Mouse (Mus musculus) adrenal gland, postnatal 25 days (tissue): ENCODE data around the gene Gngt2. TPM values are rescaled to one million over a fixed set of nuclear protein-coding genes. Genes with fewer than 3 reads are reported as not detected.

ENCODE experiments used
- DNase-seq: peaks from one replicate; pipeline ENCODE4 v3.0.0; 2021; ENCODE audit warnings: mixed read lengths
- long read RNA-seq: library from polyadenylated mRNA; stranded (forward); transcript quantifications from one replicate; pipeline ENCODE4 v2.0.0, GENCODE M21; 2021
- total RNA-seq: library from RNA; stranded (reverse); gene quantifications from 2 replicates; pipeline ENCODE4 v1.2.3, GENCODE M21; 2021

The Gngt2 gene
- 16.2 and 20.1 TPM in 2 replicates for total RNA-seq
- long read RNA-seq, partial matches to known transcripts: 0 of 11 reads
- long read RNA-seq, other reads (novel, unspliced or antisense): 1 of 11 reads

DNA sequence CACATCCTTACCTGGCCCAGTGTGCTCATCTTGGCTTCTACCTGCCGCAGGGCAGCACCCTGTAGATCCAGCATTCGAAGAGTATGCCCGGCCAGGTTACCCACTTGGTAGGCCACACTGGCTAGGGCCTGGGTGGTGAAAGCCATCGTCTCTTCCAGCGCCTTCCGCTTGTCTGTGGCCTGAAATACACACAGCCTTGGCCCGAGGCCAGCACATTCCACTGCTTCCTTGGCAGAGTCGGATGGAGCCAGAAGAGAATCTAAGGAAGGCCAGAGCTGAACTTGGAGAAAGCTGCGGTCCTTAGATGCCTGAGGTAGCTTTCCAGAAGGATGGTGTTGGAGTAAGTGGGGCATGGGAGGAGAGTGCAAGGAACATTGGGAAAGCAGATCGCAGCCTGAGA is at the start of gene Gngt2:
TSS of gene Gngt2 (plus strand) at position 158 of the 400 bp plus-strand sequence.
- peak; percentile 89 for DNase-seq

DNA sequence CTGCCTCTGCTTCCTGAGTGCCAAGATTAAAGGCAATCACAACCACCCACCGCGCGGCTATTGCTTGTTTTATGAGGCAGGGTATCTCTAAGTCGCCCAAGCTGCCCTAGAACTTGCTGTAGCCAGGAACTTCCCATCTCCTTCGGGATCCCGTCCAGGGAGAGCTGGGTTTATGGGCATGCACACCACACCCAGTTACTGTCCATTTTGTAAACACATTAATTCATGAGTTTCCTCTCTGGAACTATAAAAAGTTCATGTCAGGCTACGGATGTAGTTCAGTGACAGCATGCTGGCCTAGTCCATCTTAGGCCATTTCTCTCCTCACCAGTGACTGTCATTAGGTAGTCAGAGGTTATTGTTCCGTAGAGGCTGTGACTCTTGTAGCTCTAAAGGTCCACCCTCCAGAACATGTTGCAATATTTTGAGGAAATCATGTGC is 47.5 kb upstream of the Gngt2 start:
- DNase-seq: no peak

DNA sequence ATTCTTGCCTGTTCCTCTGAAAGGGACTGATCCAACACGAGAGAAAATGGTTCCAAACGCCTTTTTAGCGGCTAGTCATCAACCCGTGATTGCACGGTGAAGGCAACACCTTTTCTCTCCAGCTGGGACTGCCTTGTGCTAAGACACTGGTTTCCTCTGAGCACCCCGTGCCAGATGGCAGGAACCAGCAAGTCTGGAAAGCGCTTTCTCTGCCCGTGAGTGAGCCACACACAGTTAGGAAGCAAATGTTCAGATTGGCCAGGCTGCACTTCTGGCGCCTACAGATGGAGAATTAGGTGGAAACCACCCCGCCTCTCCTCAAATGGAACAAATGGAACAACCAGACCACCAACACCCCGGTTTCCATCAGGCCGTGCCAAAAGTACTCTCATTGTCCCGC is 45.2 kb upstream of the Gngt2 start:
- no peak for DNase-seq

DNA sequence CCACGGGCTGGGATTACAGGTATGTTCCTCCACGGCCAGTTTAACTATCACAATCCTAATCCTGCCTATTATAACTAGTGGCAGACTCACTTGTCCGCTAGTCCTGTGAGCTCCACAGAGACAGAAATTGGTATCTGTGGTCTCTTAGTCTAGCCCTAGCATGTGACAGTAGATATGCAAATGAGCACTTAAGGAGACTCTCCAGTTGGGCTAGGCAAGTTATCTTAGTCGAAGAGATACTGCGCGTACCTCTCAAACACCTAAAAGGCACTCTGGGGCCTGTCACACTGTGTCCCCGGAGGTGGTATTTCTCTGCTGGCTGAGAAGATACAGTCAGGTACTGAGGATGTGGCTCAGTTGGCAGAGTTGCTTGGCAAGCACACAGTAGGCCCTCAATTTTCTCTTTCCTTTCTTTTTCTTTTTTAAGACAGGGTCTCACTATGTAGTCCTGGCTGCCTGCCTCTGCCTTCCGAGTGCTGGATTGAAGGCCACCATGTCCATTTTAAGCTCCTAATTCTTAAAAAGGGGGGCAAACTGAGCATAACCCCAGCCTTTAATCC is 44.0 kb upstream of the Gngt2 start:
- DNase-seq: no peak

DNA sequence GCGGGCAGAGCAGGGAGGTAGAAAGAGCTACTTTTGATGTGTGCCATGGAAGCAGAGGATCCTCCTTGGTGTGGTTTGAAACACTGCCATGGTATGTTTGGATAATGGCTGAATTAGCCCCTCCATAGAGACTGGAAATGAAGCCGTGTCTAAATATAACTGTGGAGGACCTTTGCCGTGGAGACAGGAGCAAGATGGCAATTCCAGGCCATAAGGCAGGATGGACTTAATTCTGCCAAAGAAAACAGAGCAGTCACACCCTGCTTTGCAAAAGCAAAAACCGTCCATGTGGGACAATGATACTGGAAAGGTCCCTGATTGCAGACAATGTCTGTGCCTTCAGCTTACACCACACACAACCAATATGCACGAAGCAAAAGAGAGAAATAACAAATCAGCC is 42.8 kb upstream of the Gngt2 start:
- no peak for DNase-seq

DNA sequence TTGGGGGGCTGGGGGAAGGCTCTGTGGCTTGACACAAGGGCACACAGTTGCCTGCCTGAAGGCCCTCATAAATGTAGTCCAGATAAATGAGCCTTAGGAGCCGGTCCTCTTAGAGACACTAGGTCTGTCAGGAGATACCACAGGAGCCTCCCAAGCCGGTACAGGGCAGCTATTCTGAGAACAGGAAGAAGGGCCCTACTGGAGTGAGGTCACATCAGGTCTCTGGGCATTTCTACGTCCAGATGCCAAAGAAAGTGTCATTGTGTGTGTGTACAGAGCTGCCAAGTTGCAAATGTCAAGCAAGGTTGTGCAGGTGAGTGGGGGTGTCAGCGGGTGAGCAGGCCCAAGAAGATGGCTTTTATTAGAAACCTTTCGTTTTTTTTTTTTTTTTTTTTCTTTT is 41.4 kb upstream of the Gngt2 start:
- no peak for DNase-seq

DNA sequence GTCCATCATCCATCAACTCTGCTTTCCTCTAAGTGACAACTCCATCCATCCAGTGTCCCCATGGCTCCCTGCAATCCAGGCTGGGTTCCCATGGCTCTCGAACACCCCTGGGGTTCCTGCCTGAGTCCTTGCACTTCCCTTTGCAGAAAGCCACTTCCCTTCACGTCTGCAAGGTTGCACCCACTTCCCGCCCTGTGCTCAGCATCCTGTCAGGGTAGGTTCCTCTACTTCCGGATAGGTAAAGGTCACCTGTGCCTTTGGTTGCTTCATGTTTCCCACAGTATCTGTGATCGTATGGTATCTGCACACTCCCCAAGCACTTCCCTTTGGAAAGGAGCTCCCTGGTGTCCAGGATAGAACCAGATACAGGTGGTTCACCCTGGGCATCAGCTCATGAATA is 32.0 kb upstream of the Gngt2 start:
- DNase-seq: no peak

DNA sequence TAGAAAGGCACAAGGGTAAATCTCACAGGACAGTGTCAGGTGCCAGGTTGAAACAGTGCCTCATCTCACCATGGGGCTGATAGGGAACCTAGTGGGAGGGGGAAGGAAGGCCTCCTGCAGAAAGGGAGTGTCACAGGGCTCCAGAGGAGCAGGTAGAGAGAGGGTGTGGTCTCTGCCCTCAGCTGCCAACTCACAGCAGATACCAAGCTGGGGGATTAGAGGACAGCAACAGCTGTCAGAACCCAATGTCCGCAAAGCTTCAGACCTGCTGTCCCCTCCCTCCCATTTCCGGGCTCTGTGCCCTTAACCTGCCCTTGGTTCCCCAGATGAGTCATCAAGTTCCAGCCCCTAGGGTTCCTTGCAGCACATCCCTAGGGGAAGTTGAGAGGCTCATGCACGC is 31.5 kb upstream of the Gngt2 start:
- DNase-seq: peak; percentile 55

DNA sequence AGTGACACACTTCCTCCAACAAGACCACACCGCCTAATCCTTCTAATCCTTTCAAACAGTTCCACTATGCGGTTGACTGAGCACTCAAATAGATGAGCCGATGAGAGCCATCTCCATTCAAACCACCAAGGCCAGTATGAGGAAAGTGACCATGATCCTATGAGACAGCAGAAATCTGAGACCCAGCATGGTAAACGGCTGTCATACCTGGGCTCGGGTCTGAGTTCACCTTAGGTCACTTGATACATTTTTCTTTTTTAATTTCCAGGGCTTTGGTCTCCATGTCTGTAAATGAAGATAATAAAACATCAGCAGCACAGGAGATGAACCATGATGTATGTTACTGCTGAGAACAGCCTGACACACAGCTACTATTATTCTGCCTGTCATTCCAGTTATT is 29.1 kb upstream of the Gngt2 start:
- no peak for DNase-seq

DNA sequence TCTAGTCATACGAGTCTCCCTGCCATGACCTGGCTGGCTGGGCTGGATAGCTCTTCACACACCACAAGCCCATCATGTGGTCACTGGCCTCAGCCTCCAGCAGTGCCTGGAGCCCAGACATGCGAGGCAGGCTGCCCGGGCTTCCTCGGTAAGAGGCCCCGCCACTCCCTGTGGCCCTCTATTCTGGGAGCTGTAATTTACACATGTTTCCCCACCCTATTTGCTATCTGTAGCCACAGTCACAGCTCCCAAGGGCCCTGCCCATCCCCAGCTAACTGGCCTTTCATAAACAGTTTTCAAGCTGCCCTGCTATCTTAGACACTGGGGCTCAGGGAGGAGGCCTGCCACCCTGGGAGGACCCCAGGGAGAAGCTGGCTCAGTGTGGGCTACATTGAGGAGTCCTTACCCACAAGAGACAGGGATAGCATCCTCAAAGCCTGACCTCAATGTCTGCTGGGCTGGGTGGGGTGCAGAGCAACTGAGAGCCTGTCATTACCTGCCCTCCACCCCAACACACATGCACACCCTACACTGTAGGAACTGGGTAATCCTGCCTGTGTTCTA is 28.5 kb upstream of the Gngt2 start:
- no peak for DNase-seq

DNA sequence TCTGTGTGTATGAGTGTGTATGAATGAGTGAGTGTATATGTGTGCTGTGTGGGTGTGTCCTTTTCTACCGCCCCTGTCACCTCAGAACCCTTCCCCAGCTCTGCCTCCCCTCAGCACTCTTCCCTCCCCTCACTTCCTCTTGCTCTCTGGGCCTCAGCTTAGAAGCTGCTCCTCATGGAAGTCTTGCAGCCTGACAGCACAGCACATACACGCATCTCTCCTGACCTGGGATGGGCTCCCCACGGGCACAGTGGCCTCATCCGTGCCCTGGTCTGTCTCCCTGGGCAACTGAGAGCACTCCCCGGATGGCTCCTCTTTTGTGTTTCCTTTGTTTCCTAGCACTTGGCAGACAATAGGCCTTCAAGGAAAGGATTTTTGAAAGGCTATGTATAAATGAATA is 27.4 kb upstream of the Gngt2 start:
- DNase-seq: no peak

DNA sequence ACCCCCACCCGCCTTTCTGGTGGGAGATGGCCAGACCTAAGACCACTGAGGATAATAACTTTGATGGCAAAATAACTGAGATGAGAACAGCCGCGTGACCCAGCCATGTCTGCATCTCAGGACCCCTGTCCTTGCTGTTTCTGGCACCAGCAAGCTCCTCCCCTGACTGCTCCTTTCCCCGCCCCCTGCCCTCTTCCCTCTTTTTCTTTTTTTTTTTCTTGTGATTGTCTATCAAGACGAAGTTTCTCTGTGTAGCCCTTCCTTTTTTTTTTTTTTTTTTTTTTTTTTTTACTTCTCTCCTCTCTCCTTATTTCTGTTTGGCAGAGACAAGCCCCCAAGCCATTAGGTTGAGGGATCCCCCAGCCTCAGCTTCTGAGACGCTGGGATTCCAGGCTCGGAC is 26.2 kb upstream of the Gngt2 start:
- DNase-seq: no peak

DNA sequence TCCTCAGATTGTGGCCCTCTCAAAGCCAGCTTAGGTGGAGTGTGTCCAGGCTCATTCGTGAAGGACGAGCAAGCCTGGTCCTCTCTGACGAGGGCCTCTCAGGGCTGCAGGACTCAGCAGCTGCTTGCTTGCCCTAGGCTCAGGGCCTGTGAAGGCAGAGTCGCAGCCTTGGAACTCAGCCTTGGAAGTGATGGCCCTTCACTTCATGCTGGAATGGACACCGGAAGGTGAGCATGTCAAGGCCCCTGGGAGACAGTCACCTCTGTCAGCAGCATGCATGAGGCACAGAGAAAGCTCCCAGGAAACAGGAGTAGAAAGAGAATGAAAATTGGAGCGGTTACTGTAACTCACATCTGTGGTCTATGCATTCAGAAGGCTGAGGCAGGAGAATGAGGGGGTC is 25.3 kb upstream of the Gngt2 start:
- DNase-seq: no peak

DNA sequence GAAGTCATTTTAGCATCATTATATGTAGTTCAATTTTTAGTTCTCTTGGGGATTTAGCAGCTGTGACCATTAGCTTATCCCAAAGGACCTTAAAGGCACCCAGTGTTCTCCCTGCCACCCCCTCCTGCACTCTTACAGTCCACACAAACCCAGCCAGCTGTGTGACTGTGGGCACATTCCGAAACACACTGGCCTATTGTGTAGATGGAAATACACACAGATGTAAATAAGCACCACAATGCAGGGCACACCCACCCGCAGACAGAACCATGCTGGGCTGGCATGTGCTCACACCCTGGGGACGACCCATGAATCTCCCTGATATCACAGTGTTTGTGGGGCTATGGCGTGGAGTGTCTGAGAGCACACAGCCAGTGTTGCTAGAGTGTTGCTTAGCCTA is 24.8 kb upstream of the Gngt2 start:
- no peak for DNase-seq

DNA sequence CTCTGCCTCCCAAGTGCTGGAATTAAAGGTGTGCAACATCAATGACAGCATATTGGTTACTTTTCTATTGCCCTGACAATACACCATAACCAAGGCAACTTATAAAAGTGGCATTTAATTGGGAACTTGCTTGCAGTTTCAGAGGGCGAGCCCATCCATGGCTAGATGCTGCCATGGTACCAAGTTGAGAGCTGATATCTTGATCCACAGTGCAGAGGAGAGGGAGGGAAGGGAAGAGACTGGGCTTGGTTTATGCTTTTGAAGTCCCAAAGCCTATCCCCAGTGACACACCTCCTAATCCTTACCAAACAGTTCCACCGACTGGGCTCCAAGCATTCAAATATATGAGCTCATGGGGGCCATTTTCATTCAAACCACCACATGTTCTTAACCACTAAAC is 22.9 kb upstream of the Gngt2 start:
- no peak for DNase-seq

DNA sequence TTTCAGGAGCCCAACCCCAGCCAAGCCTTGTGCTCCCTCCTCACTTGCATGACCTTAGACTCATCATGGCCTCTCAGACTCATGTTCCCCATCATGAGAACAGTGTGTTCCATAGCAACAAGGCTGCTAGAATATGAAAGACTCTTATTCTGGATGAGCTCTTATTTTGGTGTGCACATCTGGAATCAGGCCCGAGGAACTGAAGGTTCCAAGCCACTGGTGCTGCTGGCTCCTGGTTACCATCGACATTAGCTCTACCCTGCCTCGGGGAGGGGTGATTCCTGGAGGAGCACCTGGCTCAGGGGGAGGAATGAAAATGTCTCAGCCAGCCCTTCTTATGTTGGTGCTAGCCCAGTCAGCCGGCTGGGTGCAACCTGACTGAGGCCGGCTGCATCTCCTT is 22.2 kb upstream of the Gngt2 start:
- no peak for DNase-seq

DNA sequence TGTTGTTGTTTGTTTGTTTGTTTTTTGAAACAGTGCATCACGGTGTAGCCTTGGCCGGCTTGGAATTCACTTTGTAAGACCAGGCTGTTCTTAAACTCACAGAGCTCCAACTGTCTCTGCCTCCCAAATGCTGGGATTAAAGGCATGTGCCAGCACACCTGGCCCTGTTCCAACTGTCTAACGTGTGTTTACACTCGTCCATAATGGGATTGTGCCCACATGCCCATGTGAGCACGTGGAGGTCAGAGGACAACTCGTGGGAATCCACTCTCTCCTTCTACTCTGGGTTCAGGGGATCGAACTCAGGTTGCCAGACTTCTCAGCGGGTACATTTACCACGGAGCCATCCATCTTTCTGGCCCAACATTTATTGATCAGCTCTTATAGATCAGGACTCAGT is 21.6 kb upstream of the Gngt2 start:
- no peak for DNase-seq

DNA sequence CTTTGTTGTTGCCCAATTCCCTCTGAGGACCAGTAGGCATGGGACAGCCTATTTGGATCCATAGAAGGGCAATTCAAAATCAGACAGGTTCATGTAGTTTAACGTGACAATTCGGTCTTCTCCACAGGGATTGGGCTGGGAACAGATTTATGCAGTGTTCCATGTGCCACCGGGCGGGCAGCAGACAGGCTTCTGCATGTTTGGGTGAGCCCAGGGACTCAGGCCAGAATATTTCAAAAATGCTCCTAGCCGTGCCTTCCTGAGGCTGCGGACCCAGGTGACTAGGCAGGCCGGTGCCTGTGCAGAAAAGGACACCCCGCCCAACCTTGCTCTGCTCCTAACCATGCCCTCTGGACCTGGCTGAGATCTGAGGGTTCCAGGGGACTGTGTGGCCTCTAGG is 17.9 kb upstream of the Gngt2 start:
- no peak for DNase-seq

DNA sequence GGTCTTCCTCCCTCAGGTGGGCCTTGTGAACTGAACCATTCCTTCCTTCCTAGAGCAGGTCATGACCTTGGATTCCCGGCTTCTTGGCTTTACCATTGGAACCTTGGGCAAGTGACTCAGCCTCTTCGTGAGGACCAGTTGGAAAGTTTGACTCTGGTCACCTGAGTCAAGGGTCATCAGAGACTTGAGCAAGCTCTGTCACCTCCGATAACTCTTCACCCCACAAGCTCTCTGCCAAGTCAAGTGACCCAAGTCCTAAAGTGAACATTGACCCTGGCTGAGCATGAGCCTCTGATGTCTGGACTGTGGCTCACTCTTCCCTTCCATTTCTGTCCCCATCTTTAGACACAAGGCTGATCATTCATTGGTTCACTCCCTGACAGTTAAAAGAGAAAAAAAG is 15.5 kb upstream of the Gngt2 start:
- DNase-seq: no peak

DNA sequence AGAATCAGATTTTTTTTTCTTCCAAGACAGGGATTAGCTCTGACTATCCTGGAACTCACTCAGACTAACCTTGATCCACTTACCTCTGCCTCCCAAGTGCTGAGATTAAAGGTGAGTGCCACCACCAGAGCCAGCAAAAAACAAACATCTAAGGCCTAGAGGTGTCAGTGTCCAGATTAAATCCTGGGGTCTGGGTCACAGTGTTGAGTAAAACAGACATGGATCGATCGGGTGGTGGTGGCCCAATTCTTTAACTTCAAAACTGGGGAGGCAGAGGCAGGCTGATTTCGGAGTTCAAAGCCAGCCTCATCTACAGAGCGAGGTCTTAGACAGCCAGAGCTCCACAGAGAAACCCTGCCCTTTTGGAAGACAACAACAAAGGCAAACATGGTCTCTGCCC is 14.6 kb upstream of the Gngt2 start:
- DNase-seq: no peak

DNA sequence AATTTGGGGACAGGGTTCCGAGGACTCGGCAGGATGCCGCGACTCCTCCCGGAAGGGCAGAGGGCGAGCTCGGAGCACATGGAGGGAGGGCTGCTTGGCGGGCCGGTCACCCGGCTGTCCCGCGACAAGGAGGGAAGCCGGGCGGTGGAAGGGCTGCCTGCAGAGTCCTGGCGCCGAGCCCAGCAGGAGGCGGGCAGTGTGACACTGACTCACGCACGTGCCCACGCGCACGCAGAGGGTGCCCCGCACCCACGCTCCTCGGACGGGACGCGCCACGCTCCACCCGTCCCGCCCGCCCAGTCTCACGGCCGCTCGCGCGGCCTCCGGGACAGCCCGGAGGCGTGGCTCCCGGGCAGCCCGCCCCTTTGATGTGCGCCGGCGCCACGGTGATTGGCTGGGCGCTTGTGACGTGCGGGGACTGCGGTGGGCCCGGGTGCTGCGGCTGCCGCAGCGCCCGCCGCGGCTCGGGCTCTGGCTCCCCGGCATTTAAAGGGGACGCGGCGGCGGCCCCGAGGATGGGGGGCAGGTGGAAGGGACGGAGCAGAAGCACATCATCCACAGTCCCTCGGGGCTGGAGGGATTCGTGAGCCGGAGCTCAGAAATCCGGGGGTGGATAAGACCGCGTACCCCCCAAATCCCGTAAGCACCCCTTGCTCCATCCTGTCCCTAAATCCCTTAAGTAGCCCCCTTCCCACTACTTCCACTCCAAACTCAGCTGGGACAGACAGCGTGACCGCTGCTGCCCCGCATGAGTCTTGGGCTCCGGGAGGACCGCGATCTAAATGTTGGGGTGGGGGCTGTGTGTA is 12.7 kb upstream of the Gngt2 start, which contains the start of gene Phospho1:
TSS of gene Phospho1 (plus strand) at position 429 of the 806 bp plus-strand sequence.
- peak; percentile 95 for DNase-seq

DNA sequence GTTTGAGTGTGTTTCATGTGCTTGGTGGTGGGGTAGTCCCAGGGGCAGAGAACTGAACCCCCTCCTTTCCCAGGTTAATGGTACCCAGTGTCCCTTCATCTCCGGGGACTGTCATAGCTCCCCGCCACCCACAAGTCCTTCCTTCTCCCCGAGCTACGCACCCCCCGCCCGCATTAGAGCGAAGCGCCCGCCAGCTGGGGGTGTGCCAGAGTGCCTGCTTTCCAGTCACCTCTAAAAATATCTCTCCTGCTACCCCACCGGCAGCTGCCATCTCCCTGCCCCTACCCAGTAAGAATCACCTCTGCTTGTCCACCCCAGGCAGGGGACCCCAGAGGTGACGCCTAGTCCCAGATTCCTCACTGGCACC is 12.2 kb upstream of the Gngt2 start:
- peak; percentile 81 for DNase-seq

DNA sequence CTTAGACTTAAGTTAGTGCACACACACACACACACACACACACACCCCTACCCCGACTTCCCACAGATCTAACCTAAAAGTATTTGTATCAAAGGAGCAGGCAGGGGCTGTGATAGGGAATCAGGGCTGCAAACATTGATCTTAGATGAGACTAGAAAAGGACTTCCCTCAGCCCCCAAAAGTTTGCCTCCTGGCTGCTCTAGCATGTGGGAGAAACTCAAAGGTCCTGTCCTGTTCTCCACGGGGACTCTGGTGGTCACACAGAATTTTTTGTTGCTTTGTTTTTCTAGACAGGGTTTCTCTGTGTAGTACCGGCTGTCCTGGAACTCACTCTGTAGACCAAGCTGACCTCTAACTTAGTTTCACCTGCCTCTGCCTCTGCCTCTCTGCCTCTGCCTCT is 11.4 kb upstream of the Gngt2 start:
- DNase-seq: no peak
